Mouse (Mus musculus): ENCODE data around the gene Rpl36.
"Not testable (repeated sequence)": the region's sequence is repeated elsewhere in the genome, so short reads cannot be mapped to it uniquely, and the experiment has no call there.

Rpl36 gene

GRCm38 (mm10) chr17:56608699-56609098 is 4.5 kb upstream of the Rpl36 start:
- DNase-seq (ENCODE audit: low spot score in 2 of 2) = no peak

GRCm38 (mm10) chr17:56609452-56610171 is 3.6 kb upstream of the Rpl36 start, which contains the start of gene 2410015M20Rik:
Gene 2410015M20Rik, minus strand, starts transcription at chr17:56609771.
- peak; percentile 89 to 92 for DNase-seq (ENCODE audit: low spot score in 2 of 2)

GRCm38 (mm10) chr17:56611323-56611722 is 1.9 kb upstream of the Rpl36 start:
- DNase-seq (ENCODE audit: low spot score in 2 of 2) = no peak

- peak in 1 of 2 experiments; percentile 21 for DNase-seq (ENCODE audit: low spot score in 2 of 2)
These were observed 1.2 kb upstream of the Rpl36 start for GRCm38 (mm10) chr17:56611861-56612564.

- not testable (repeated sequence) for DNase-seq (ENCODE audit: low spot score in 2 of 2)
These were observed 664 bp upstream of the Rpl36 start for GRCm38 (mm10) chr17:56612565-56612939.

- DNase-seq (ENCODE audit: low spot score in 2 of 2) = not testable (repeated sequence)
These were observed 677 bp downstream of the Rpl36 start for GRCm38 (mm10) chr17:56613893-56614292.

GRCm38 (mm10) chr17:56614391-56615135 is 1.3 kb downstream of the Rpl36 start:
- no peak for DNase-seq (ENCODE audit: low spot score in 2 of 2)

- DNase-seq (ENCODE audit: low spot score in 2 of 2) = no peak
These were observed 2.0 kb downstream of the Rpl36 start for GRCm38 (mm10) chr17:56615136-56615784.

GRCm38 (mm10) chr17:56615792-56616191 is 2.6 kb downstream of the Rpl36 start:
- DNase-seq (ENCODE audit: low spot score in 2 of 2) = no peak

GRCm38 (mm10) chr17:56616725-56617124 is 3.5 kb downstream of the Rpl36 start:
- DNase-seq (ENCODE audit: low spot score in 2 of 2) = no peak

GRCm38 (mm10) chr17:56617628-56618027 is 4.4 kb downstream of the Rpl36 start:
- no peak for DNase-seq (ENCODE audit: low spot score in 2 of 2)

GRCm38 (mm10) chr17:56625495-56625894 is 12.3 kb downstream of the Rpl36 start:
- DNase-seq (ENCODE audit: low spot score in 2 of 2) = no peak

- DNase-seq (ENCODE audit: low spot score in 2 of 2) = no peak
These were observed 13.0 kb downstream of the Rpl36 start for GRCm38 (mm10) chr17:56626260-56626659.

GRCm38 (mm10) chr17:56626754-56627470 is 13.7 kb downstream of the Rpl36 start, which contains the start of gene Lonp1:
Gene Lonp1, minus strand, starts transcription at chr17:56626887.
- DNase-seq (ENCODE audit: low spot score in 2 of 2) = peak; percentile 94 to 95

GRCm38 (mm10) chr17:56627530-56628277 is 14.5 kb downstream of the Rpl36 start, which contains the start of gene Catsperd:
Gene Catsperd, plus strand, starts transcription at chr17:56628143.
- no peak for DNase-seq (ENCODE audit: low spot score in 2 of 2)

GRCm38 (mm10) chr17:56629800-56630781 is 16.9 kb downstream of the Rpl36 start:
- not testable (repeated sequence) for DNase-seq (ENCODE audit: low spot score in 2 of 2)

- DNase-seq (ENCODE audit: low spot score in 2 of 2) = no peak
These were observed 18.6 kb downstream of the Rpl36 start for GRCm38 (mm10) chr17:56631807-56632206.

GRCm38 (mm10) chr17:56634023-56634422 is 20.8 kb downstream of the Rpl36 start:
- DNase-seq (ENCODE audit: low spot score in 2 of 2) = no peak

- no peak for DNase-seq (ENCODE audit: low spot score in 2 of 2)
These were observed 30.0 kb downstream of the Rpl36 start for GRCm38 (mm10) chr17:56643237-56643636.
